Mouse (Mus musculus): ENCODE results near the gene Rsph6a.
"Not testable (repeated sequence)": the region's sequence is repeated elsewhere in the genome, so short reads cannot be mapped to it uniquely, and the experiment has no call there.

The Rsph6a gene

GRCm38 (mm10) chr7:19046286-19047069 lies 8.0 kb upstream of the Rsph6a start:
- no peak for DNase-seq (ENCODE audit: low spot score in 2 of 2)

- DNase-seq (ENCODE audit: low spot score in 2 of 2): no peak
These were observed 6.4 kb upstream of the Rsph6a start for GRCm38 (mm10) chr7:19048006-19048527.

- no peak for DNase-seq (ENCODE audit: low spot score in 2 of 2)
These were observed 5.2 kb upstream of the Rsph6a start for GRCm38 (mm10) chr7:19049252-19049651.

GRCm38 (mm10) chr7:19050172-19050571 lies 4.3 kb upstream of the Rsph6a start:
- peak in 1 of 2 experiments; percentile 31 for DNase-seq (ENCODE audit: low spot score in 2 of 2)

- DNase-seq (ENCODE audit: low spot score in 2 of 2): no peak
These were observed 3.3 kb upstream of the Rsph6a start for GRCm38 (mm10) chr7:19051161-19051560.

- peak; percentile 58 to 67 for DNase-seq (ENCODE audit: low spot score in 2 of 2)
These were observed 1.9 kb upstream of the Rsph6a start for GRCm38 (mm10) chr7:19052345-19053135.

- no peak for DNase-seq (ENCODE audit: low spot score in 2 of 2)
These were observed 1.4 kb upstream of the Rsph6a start for GRCm38 (mm10) chr7:19053136-19053532.

- DNase-seq (ENCODE audit: low spot score in 2 of 2): no peak
These were observed 237 bp downstream of the Rsph6a start for GRCm38 (mm10) chr7:19054777-19055076.

- no peak for DNase-seq (ENCODE audit: low spot score in 2 of 2)
These were observed 618 bp downstream of the Rsph6a start for GRCm38 (mm10) chr7:19055108-19055507.

- DNase-seq (ENCODE audit: low spot score in 2 of 2): no peak
These were observed 2.9 kb downstream of the Rsph6a start for GRCm38 (mm10) chr7:19057405-19057804.

- DNase-seq (ENCODE audit: low spot score in 2 of 2): no peak
These were observed 11.4 kb downstream of the Rsph6a start for GRCm38 (mm10) chr7:19065896-19066295.

GRCm38 (mm10) chr7:19067063-19067462 lies 12.6 kb downstream of the Rsph6a start:
- no peak for DNase-seq (ENCODE audit: low spot score in 2 of 2)

- no peak for DNase-seq (ENCODE audit: low spot score in 2 of 2)
These were observed 13.4 kb downstream of the Rsph6a start for GRCm38 (mm10) chr7:19067935-19068334.

GRCm38 (mm10) chr7:19068707-19069106 lies 14.2 kb downstream of the Rsph6a start:
- DNase-seq (ENCODE audit: low spot score in 2 of 2): peak; percentile 77 to 83

GRCm38 (mm10) chr7:19069500-19069899 lies 15.0 kb downstream of the Rsph6a start:
- DNase-seq (ENCODE audit: low spot score in 2 of 2): no peak

- DNase-seq (ENCODE audit: low spot score in 2 of 2): not testable (repeated sequence)
These were observed 16.5 kb downstream of the Rsph6a start for GRCm38 (mm10) chr7:19071024-19071423.

- no peak for DNase-seq (ENCODE audit: low spot score in 2 of 2)
These were observed 19.0 kb downstream of the Rsph6a start for GRCm38 (mm10) chr7:19073504-19073903.

- DNase-seq (ENCODE audit: low spot score in 2 of 2): no peak
These were observed 20.0 kb downstream of the Rsph6a start for GRCm38 (mm10) chr7:19074494-19074893.

- no peak for DNase-seq (ENCODE audit: low spot score in 2 of 2)
These were observed 20.7 kb downstream of the Rsph6a start for GRCm38 (mm10) chr7:19075231-19075630.

- DNase-seq (ENCODE audit: low spot score in 2 of 2): peak; percentile 96 to 97
These were observed 21.5 kb downstream of the Rsph6a start, which contains the start of gene Dmwd for GRCm38 (mm10) chr7:19075723-19076585. TSS of gene Dmwd (plus strand) at chr7:19076227.

GRCm38 (mm10) chr7:19076586-19076991 lies 22.1 kb downstream of the Rsph6a start:
- no peak for DNase-seq (ENCODE audit: low spot score in 2 of 2)

- no peak for DNase-seq (ENCODE audit: low spot score in 2 of 2)
These were observed 23.3 kb downstream of the Rsph6a start for GRCm38 (mm10) chr7:19077761-19078160.

Data from right cerebral cortex, adult 2 months (tissue).